Mouse (Mus musculus): ENCODE results near the gene Cabp2.

DNA sequence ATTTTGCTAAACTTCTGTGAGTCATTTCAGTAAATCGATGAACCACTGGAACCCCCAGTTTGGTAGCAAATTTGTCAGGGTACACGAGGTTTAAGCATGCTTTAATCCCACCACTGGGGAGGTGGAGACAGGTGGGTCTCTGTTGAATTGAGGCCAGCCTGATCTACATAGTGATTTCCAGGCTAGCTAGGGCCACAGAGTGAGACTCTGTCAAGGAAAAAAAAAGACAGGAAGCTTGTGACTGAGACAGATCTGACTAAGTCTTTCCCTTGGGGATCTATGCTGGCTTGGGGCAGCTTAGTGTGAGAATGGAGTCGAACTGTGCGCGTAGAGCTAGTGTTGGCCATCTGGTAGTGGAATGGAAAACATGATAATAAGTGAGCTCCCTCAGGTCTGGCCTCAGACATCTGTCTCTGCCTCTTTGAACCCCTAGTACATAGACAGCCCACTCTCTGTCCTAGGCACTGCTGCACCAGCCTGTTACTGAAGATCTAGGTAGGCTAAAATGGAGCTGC lies 28.8 kb upstream of the Cabp2 start:
- TF ChIP-seq CTCF (IDR thresholded peaks at IDR 0.05; ENCODE audit: low read depth, low read length) = no peak
- TF ChIP-seq POLR2A (IDR thresholded peaks at IDR 0.05; ENCODE audit: extremely low read depth, insufficient read depth, low read length) = no peak

All from liver, adult 2 months (tissue).